ENCODE assay signal across 9 mouse cellular contexts in the genomic region with DNA sequence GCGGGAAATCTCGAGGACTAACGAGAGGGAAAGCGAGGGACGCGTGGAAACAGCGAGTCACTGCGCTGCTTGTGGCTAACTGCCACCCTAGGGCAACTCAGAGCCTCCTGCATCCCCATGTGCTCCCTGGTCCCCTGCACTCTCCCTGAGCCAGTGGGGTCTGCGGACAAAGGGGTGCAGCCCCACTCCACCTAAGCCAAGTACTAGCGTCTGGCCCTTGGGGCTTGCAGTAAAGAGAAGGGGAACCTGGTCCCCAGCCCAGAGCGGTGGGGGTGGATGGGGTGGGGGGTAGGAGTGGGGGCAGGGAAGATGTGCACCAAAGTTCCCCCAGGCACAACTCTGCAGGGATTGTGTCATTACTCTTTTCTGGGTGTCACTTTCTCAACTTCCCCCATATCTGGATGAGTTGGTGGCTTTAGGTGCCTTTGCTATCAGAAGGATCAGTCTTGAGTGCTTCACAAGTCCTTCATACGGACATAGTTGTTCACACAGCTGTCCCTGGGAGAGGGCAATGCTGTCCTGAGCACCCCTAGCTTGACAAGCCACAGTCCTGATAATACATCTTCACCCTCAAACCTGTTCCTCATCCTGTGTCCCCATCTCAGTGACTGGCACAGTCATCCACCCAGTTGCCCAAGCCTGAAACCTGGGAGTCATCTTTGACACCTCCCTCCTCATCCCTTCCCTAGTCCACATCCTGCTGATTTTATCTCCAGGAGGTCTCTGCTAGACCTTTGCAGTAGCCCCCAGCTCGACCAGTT. TPM values are rescaled to one million over a fixed set of nuclear protein-coding genes. Genes with fewer than 3 reads are reported as not detected.
DNase-seq lines count a peak whose midpoint lies in the region; ATAC-seq lines count a peak whose summit lies in the region.
"Had no signal": no experiment of that assay in that cellular context is flagged by ENCODE, and none has a peak within 500 bp of the region (broad histone marks: within the 10 kb centered on the region; RNA-seq: fewer than 3 reads in every experiment).

No protein-coding gene starts in this region.

- intact Hi-C loops in left cerebral cortex, postnatal 4 days (cut with DNase I) = no loop called here

- peak overlapping the region; percentile 30; the same call in 1 of the 2 replicates for H3K4me3 ChIP-seq in lung, embryonic 16.5 days (ENCODE audit: low read length)
- no peak overlapping the region for H3K4me3 ChIP-seq in forebrain, embryonic 13.5 days
- peak overlapping the region; percentile 27 for H3K4me3 ChIP-seq in limb, embryonic 13.5 days
- no peak overlapping the region for H3K4me3 ChIP-seq in stomach, embryonic 14.5 days (ENCODE audit: low read depth, low read length)

- no peaks in the 10 kb centered on the region for H3K27me3 ChIP-seq in lung, embryonic 16.5 days (ENCODE audit: control insufficient read depth, insufficient read depth, low read depth, low read length)
- H3K27me3 ChIP-seq in forebrain, embryonic 13.5 days = 0 out of 2 replicates have a peak, but pooled peaks cover 2% of the 10 kb centered on the region
- peaks cover 11% of the 10 kb centered on the region; the same call in 1 of the 2 replicates for H3K27me3 ChIP-seq in limb, embryonic 13.5 days
- H3K27me3 ChIP-seq in stomach, embryonic 14.5 days (ENCODE audit: control insufficient read depth, insufficient read depth, low read length) = no peaks in the 10 kb centered on the region

- peak overlapping the region; percentile 55; the same call in 1 of the 2 replicates for H3K9ac ChIP-seq in lung, embryonic 16.5 days (ENCODE audit: low read length)
- H3K9ac ChIP-seq in forebrain, embryonic 13.5 days = 0 out of 2 replicates have a peak overlapping the region, but pooled peaks have one; percentile 23
- peak overlapping the region; percentile 46 for H3K9ac ChIP-seq in limb, embryonic 13.5 days
- no peak overlapping the region for H3K9ac ChIP-seq in stomach, embryonic 14.5 days (replicated peaks; ENCODE audit: low read depth, low read length)

- 17% methylated on average over 13 of the region's 13 CpGs for WGBS in lung, embryonic 16.5 days
- 32% methylated on average over 13 of the region's 13 CpGs for WGBS in forebrain, embryonic 13.5 days
- WGBS in limb, embryonic 13.5 days = 23% methylated on average over 13 of the region's 13 CpGs
- WGBS in stomach, embryonic 14.5 days = 22% methylated on average over 13 of the region's 13 CpGs

- ATAC-seq in lung, embryonic 16.5 days (ENCODE audit: low read depth) = peak; percentile 26; the same call in 1 of the 2 replicates
- ATAC-seq in forebrain, embryonic 13.5 days = peak; percentile 30; the same call in 1 of the 2 replicates
- no peak for ATAC-seq in limb, embryonic 13.5 days (ENCODE audit: low FRiP score, low read depth)
- ATAC-seq in stomach, embryonic 14.5 days (ENCODE audit: insufficient number of reproducible peaks, insufficient read depth, low FRiP score, low read depth) = peak; percentile 49; the same call in 1 of the 2 replicates

- no peaks in the 10 kb centered on the region for H3K36me3 ChIP-seq in lung, embryonic 16.5 days (ENCODE audit: control insufficient read depth, insufficient read depth, low read length)
- H3K36me3 ChIP-seq in forebrain, embryonic 13.5 days (ENCODE audit: poor library complexity, severe bottlenecking) = no peaks in the 10 kb centered on the region
- no peaks in the 10 kb centered on the region for H3K36me3 ChIP-seq in limb, embryonic 13.5 days
- H3K36me3 ChIP-seq in stomach, embryonic 14.5 days (ENCODE audit: control insufficient read depth, insufficient read depth, low read length) = no peaks in the 10 kb centered on the region

- peaks cover 7% of the 10 kb centered on the region for H3K4me1 ChIP-seq in lung, embryonic 16.5 days (replicated peaks; ENCODE audit: control insufficient read depth, insufficient read depth, low read length)
- H3K4me1 ChIP-seq in forebrain, embryonic 13.5 days = peaks cover 5% of the 10 kb centered on the region
- H3K4me1 ChIP-seq in limb, embryonic 13.5 days = peaks cover 7% of the 10 kb centered on the region
- H3K4me1 ChIP-seq in stomach, embryonic 14.5 days (ENCODE audit: control insufficient read depth, insufficient read depth, low read length) = peaks cover 9% of the 10 kb centered on the region; the same call in 1 of the 2 replicates

- no peak overlapping the region for H3K27ac ChIP-seq in lung, embryonic 16.5 days (ENCODE audit: low read length)
- H3K27ac ChIP-seq in forebrain, embryonic 13.5 days = no peak overlapping the region
- no peak overlapping the region for H3K27ac ChIP-seq in limb, embryonic 13.5 days
- H3K27ac ChIP-seq in stomach, embryonic 14.5 days (ENCODE audit: low read length) = no peak overlapping the region

- DNase-seq in lung, postnatal 10 days = no peak
- DNase-seq in cerebellum, postnatal 25 days = no peak
- DNase-seq in left cerebral cortex, postnatal 4 days = no peak
- DNase-seq: gastrocnemius, postnatal 36 days had no signal

- peak overlapping the region; percentile 49 for H3K4me2 ChIP-seq in lung, embryonic 16.5 days (ENCODE audit: low read depth, low read length)
- H3K4me2 ChIP-seq in forebrain, embryonic 13.5 days = peak overlapping the region; percentile 42
- H3K4me2 ChIP-seq in limb, embryonic 13.5 days (replicated peaks) = peak overlapping the region; percentile 63
- H3K4me2 ChIP-seq in stomach, embryonic 14.5 days (replicated peaks; ENCODE audit: low read depth, low read length) = peak overlapping the region; percentile 39

- H3K9me3 ChIP-seq in lung, embryonic 16.5 days (ENCODE audit: control insufficient read depth, low read length) = no peaks in the 10 kb centered on the region
- H3K9me3 ChIP-seq in forebrain, embryonic 13.5 days (replicated peaks) = no peaks in the 10 kb centered on the region
- no peaks in the 10 kb centered on the region for H3K9me3 ChIP-seq in limb, embryonic 13.5 days
- no peaks in the 10 kb centered on the region for H3K9me3 ChIP-seq in stomach, embryonic 14.5 days (ENCODE audit: control insufficient read depth, low read depth, low read length)

RNA-seq across cellular contexts. Expression of gene Ttc39a, which starts 11.9 kb away (rescaled TPM):
- 7.3 and 7.8 TPM in 2 replicates for polyA plus RNA-seq in lung, embryonic 16.5 days (2015; fragmentation: Nextera tagmentation; extraction: Ambion mirVana)
- 0.86 and 1.0 TPM in 2 replicates for polyA plus RNA-seq in forebrain, embryonic 13.5 days (2015; fragmentation: Nextera tagmentation; extraction: Ambion mirVana)
- 4.6 and 4.8 TPM in 2 replicates for polyA plus RNA-seq in limb, embryonic 13.5 days (2015; fragmentation: Nextera tagmentation; extraction: Ambion mirVana)
- polyA plus RNA-seq in stomach, embryonic 14.5 days (2014; fragmentation: Nextera tagmentation; extraction: Ambion mirVana) = 9.6 and 10.1 TPM in 2 replicates
- total RNA-seq in left cerebral cortex, postnatal 4 days (2021) = 1 to 10 TPM; 1.4 to 1.6 TPM
- total RNA-seq: monocyte, adult 5-6 weeks had no signal

Comparison
In these comparisons a context has a peak if more than half of its experiments do, and no peak if none do; other contexts are left out.
1. H3K4me3 ChIP-seq: peak in lung, embryonic 16.5 days (single experiment) and limb, embryonic 13.5 days (single experiment); none in forebrain, embryonic 13.5 days (single experiment) and stomach, embryonic 14.5 days (single experiment).
2. Peak in every context shown above with its lines, with median percentiles within 50 percentile points of each other: H3K4me2 ChIP-seq.